Mouse (Mus musculus) olfactory bulb, adult 2 months (tissue): ENCODE results near the gene Adamtsl3.

Experiments
- CTCF ChIP-seq: fragments of 200-500 bp; IDR thresholded peaks from 2 replicates; pipeline ENCODE4 v1.5.1; 2012; ENCODE audit warnings: low read depth, mild to moderate bottlenecking, low read length, moderate library complexity; ENCODE audit not compliant: insufficient read depth
- POLR2A ChIP-seq: fragments of 200-500 bp; IDR thresholded peaks from 2 replicates; pipeline ENCODE4 v1.6.1; 2012; ENCODE audit warnings: mild to moderate bottlenecking, low read depth, low read length, moderate library complexity; ENCODE audit not compliant: insufficient read depth

DNA sequence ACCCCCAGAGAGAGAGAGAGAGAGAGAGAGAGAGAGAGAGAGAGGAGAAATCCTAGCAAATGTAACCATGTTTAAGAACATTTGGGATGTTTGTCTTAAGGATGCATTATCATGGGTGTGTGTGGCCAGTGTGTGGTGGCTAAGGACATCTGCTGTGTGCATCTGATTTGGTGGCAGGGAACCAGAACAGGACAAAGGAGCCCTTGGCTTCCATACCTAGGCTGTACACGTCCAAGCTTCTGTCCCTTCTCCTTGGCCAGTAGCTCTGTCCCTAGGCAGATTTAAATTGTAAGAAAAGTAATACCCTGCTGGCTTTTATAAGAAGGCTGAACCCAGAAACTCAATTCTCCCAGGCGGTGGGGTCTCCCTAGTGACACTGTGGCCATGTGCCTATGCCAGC, 40.9 kb upstream of the Adamtsl3 start:
- TF ChIP-seq CTCF: no peak
- no peak for TF ChIP-seq POLR2A
